Mouse (Mus musculus): ENCODE data around the gene Por.

Por gene

GRCm38 (mm10) chr5:135653209-135653608, 16.6 kb upstream of the Por start:
- in situ Hi-C loops (cut with MboI; ENCODE audit: unreplicated experiment in 2 of 2), result no loop called here

GRCm38 (mm10) chr5:135656046-135656445, 13.8 kb upstream of the Por start:
- in situ Hi-C loops (cut with MboI; ENCODE audit: unreplicated experiment in 2 of 2), result no loop called here

- in situ Hi-C loops (cut with MboI; ENCODE audit: unreplicated experiment in 2 of 2), result no loop called here
Observed at GRCm38 (mm10) chr5:135657128-135657527, 12.7 kb upstream of the Por start.

GRCm38 (mm10) chr5:135657703-135658373, 12.0 kb upstream of the Por start:
- in situ Hi-C loops (cut with MboI; ENCODE audit: unreplicated experiment in 2 of 2), result no loop called here

DNA sequence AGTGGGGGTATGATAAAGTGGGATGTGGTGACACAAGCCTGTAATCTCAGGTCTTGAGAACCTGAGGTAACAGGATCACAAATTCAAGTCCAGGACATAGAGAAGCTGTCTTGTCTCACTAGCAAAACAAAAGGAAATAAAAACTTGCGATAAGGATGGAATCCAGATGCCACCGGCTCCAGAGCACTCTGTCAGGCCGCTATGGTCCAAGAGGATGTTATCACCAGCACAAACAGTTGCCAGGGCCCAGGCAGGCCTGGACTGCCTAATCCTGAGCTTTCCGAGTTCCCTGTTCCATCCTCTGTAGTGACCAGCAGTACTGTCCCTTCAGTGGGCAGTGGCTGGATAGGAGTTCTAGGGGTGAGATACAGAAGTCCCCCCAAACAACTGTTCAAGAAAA, 9.9 kb upstream of the Por start:
- in situ Hi-C loops (cut with MboI; ENCODE audit: unreplicated experiment in 2 of 2), result no loop called here

DNA sequence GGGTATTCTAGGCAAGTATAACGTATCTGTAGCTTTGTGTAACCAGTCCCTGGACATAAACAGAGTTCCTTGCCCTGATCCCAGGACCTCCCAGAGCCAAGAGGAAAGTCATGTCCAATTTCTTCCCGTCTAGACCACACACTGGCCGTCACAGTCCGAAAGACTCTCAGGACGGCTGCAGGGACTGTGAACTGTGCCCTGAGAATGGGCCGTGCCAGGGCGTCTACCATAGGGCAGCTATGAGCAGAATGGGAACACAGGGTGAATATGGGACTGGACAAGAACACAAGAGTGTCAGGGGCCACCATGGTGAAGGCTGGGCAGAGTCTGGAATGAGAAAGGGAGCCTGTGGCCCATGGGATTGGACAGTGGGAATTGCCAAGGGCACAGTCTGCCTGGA, 9.3 kb upstream of the Por start:
- in situ Hi-C loops (cut with MboI; ENCODE audit: unreplicated experiment in 2 of 2), result no loop called here

- in situ Hi-C loops (cut with MboI; ENCODE audit: unreplicated experiment in 2 of 2), result no loop called here
Observed at GRCm38 (mm10) chr5:135666890-135667289, 2.9 kb upstream of the Por start.

DNA sequence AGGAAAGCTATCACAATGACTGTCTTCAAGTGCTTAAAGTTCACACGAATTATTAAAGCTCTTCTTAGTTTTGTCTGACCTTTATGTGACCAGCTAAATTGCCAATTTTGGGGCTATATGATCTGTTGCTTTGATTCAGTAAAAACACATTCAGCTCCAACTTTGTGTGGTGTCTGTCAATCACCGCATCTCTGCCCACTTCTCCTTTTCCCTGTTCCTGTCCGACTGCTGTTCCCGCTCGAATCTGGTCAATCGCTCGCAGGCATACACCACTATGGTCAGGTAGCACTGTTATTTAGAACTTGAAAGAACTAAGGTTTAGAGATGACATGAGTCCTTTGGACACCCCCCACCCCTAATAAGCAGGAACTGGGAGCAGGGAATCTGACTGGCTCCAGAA, 1.8 kb upstream of the Por start:
- in situ Hi-C loops (cut with MboI; ENCODE audit: unreplicated experiment in 2 of 2), result no loop called here

GRCm38 (mm10) chr5:135670881-135671280, 1.0 kb downstream of the Por start:
- in situ Hi-C loops (cut with MboI; ENCODE audit: unreplicated experiment in 2 of 2), result no loop called here

GRCm38 (mm10) chr5:135672509-135672908, 2.7 kb downstream of the Por start:
- in situ Hi-C loops (cut with MboI; ENCODE audit: unreplicated experiment in 2 of 2), result no loop called here

DNA sequence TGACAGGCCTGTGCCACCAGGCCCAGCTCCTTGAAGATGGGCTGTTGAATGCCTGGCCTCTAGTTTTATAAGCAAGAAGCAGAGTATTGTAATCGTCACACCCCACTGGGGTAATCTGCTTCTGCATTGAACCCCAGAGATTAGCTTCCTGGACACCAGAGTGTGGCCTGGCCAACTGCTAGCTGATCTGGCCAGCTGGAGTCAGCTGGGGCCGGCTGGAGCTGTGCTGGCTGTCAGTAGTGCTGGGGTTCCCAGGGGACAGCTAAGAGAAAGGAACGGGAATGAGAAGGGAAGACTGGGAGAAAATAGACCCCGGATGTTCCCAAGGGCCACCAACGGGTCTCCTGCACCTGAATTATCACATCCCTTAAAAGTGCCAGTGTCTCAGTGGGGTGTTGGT, 3.1 kb downstream of the Por start:
- in situ Hi-C loops (cut with MboI; ENCODE audit: unreplicated experiment in 2 of 2), result no loop called here

GRCm38 (mm10) chr5:135674349-135674775, 4.5 kb downstream of the Por start:
- in situ Hi-C loops (cut with MboI; ENCODE audit: unreplicated experiment in 2 of 2), result no loop called here

DNA sequence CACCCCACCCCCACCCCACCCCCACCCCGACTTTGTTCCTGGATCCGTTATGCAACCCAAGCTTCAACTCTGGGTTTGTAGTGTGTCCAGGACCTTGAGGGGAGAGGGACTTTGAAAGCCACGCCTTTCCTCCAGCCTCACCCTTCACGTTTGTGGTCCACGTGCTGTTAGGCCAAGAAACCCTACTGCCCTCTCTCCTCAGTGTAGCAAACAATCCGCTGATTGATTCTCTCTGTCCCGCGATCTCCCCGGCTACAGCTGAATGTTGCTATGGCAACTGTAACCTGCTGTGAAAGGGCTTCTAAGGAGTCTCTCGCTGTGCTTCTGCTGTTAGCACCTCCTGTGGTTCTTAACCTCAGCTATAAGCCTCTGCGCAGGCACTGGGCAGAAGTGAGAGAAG, 5.0 kb downstream of the Por start:
- in situ Hi-C loops (cut with MboI; ENCODE audit: unreplicated experiment in 2 of 2), result no loop called here

- in situ Hi-C loops (cut with MboI; ENCODE audit: unreplicated experiment in 2 of 2), result no loop called here
Observed at GRCm38 (mm10) chr5:135676696-135677095, 6.9 kb downstream of the Por start.

DNA sequence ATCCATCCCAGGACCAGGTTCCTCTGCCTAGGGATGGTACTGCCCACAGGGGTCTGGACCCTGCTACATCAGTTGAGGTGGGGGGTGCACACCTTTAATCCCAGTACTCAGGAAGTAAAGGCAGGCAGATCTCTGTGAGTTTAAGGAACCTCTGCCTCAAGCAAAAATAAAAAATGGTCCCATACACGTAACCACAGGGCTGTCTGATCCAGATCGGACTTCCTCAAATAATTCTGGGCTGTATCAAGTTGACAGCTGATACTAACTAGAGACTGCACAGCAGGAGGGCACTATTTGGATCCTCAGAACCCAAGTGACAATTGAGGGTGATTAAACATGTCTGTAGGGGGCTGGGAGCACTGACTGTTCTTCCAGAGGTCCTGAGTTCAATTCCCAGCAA, 7.4 kb downstream of the Por start:
- in situ Hi-C loops (cut with MboI; ENCODE audit: unreplicated experiment in 2 of 2), result no loop called here

- in situ Hi-C loops (cut with MboI; ENCODE audit: unreplicated experiment in 2 of 2), result no loop called here
Observed at GRCm38 (mm10) chr5:135678481-135678880, 8.6 kb downstream of the Por start.

DNA sequence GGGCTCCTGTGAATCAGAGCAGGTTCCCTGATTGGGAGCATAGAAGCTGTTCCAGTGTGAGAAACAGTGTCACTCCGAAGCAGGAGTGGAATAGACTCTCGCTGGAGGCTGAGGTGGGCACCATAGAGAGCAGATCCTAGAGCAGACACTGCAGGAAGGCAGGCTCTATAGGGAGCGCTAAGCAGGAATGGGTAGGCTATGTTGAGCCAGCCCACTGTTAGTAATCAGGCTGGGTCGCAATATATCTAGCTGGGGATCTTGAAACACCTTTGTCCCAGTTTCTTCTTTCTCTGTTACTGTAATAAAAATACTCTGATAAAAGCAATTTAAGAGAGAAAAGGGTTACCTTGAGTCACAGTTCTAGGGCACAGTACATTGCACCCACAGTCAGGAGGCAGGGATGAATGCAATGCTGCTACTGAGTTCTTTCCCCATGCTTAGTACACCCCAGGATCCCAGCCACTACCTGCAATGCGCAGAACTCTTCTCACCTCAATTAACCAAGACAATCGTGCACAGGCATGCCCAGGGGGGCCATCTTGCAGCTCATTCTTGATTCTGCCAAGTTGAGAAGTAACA, 11.2 kb downstream of the Por start:
- in situ Hi-C loops (cut with MboI; ENCODE audit: unreplicated experiment in 2 of 2), result no loop called here

- in situ Hi-C loops (cut with MboI; ENCODE audit: unreplicated experiment in 2 of 2), result no loop called here
Observed at GRCm38 (mm10) chr5:135682009-135682408, 12.2 kb downstream of the Por start.

DNA sequence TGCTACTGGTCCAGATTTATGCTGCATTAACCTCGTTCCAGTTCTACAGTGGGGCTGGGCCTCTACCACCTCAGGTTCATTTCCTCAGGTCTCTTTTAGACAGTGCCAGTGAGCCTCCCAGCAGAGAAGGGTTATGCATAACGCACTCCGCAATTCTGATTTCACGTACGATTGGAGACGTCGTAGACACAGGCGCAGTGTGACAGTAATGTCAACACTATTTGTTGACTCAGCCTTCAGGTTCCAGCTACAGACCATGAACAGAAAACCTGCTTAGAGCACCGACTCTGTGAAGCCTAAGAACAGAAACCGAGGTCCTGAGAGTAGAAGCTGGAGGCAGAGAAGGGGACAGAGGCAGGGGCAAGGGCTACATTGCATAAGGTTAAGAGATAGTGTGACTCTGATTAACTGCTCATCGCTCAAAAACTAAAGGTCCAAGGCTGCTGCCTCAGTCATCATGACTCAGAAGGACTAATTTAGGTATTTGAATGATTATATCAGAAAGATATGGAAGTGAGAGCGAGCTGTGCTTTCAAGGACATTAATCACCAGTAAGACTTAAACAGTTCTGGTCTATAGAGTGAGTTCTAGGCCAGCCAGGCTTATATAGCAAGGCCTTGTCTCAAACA, 13.2 kb downstream of the Por start:
- in situ Hi-C loops (cut with MboI; ENCODE audit: unreplicated experiment in 2 of 2), result no loop called here

DNA sequence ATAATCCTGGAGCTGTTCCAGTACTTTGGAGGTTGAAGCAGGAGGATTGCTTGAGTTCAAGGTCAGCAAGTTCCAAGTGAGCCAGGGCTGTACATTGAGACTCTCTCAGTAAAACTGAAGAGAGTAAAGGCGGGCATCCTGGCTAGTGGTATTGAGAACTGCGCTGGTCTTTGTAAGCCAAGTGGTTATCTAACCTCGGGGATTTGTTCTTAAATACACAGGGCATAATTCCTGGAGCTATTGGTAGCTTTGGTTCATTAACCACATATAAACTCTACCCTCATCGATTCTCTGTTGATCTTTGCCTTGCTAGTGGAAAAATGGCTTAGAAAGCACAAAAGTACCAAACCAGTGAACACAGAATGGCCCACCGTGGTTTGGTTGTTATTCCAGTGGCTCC, 20.6 kb downstream of the Por start:
- in situ Hi-C loops (cut with MboI; ENCODE audit: unreplicated experiment in 2 of 2), result no loop called here

GRCm38 (mm10) chr5:135691266-135691665, 21.4 kb downstream of the Por start:
- in situ Hi-C loops (cut with MboI; ENCODE audit: unreplicated experiment in 2 of 2), result no loop called here

- in situ Hi-C loops (cut with MboI; ENCODE audit: unreplicated experiment in 2 of 2), result no loop called here
Observed at GRCm38 (mm10) chr5:135693281-135693853, 23.5 kb downstream of the Por start.

Data from v-Abl transformed pro-B cells (cell line).